Mouse (Mus musculus) CD4-positive helper T cell, adult 2 months (primary cell): ENCODE data around the gene Fgd2.

Source experiments
- DNase-seq: peaks from one replicate; pipeline ENCODE4 v3.0.0-alpha.2; 2012; ENCODE audit warnings: low read depth, missing footprints, low spot score

Fgd2 gene

DNA sequence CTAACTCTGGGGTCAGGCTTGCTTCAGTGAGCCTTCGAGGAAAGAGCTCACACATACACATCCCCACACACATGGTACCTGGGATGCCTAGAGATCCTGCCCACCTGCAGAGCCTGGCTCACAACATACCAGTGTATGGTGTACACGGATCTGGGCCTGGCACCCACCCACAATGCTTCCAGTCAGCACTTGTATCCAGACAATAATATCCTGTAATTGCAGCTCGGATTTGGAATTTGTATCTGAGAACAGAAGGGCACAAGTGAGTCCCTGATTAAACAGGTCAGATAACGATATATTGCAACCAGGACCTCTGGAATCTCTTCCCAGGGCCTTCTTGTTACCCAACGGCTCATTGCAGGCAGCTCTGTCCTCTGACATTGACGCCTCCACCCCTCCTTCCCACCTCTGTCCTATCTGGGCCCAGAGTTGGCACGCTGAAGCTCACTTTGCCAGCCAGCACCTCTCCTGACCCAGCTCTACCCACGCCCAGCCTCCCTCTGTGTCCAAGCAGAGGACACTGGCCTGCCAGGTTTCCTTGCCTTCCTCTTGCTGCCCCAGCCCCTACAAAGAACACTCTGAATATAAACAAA is 62.3 kb downstream of the Fgd2 start:
- no peak for DNase-seq

DNA sequence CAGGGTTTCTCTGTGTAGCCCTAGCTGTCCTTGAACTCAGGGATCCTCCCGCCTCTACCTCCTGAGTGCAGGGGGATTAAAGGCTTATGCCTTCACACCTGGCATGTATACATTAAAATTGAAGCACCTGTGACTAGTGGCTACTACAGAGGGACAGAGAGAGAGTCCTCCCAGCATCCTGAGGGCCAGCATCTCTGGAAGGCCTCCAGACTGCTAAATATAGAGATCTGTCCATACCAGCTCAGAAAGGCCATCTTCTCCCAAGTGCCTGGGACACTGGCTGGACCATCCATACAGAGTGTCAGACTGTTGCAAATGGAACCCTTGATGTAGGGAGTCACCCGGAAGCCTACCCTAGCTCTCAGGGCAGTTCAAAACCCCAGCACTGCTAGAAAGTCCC is 63.3 kb downstream of the Fgd2 start:
- no peak for DNase-seq

DNA sequence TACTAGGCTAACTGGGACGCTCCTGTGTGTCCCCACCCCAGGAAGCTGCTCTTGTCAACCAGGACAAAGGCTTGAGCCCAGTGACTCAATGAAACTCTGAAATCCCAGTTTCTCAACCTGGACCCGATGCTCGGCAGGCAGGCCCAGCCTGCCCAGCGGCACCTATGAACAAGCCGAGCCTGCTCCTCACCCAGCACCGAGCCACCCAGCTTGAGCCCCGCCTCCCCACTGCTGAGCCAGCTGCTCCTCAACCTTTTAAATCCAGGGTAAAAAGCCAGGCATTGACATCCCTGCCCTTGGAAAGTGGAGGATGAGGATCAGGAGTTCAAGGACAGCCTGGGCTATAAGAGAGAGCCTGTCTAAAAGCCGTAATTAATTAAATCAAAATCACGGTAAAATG is 64.6 kb downstream of the Fgd2 start:
- no peak for DNase-seq

DNA sequence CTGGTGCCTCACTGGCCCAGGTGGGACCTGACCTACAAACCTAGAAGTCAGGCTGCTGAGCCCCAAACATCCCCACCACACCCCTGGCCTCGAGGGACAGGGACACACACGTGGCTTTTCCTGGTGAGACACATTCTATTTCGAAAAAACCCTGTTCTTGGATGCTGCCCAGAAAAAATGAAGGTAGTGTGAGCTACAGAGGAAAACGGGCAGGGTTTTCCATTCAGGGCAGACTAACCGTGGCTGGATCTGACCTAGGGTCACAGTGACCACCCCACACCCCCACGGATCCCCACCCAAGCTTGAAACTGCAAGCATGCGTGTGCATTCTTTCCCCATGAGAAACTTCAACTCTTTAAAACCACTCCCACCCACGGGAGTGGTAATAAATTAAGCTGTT is 67.5 kb downstream of the Fgd2 start:
- DNase-seq, result no peak

DNA sequence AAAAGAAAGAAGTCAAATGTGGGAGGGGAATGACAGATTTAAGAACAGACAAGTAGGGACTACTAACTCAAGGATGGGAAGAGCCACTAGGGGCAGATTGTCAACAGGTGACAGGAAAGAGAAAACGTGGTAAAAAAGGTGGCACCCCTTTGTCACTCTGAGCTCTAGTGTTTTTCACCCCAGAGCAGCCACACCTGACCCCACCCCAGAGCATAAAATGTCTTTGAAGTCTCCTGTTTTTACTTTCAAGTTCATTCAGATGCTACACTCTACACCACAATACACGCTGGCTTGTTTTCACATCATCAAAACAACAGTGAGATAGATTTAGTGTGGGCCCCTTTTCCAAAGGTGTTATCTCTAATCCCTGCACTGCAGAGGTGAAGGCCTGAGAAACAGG is 68.1 kb downstream of the Fgd2 start:
- DNase-seq, result peak; percentile 89
